Mouse (Mus musculus) ES-E14 (cell line): ENCODE data around the gene Gucy2d. TPM values are rescaled to one million over a fixed set of nuclear protein-coding genes. Genes with fewer than 3 reads are reported as not detected.

ENCODE experiments used
- DNase-seq: peaks from one replicate; pipeline ENCODE4 v3.0.0-alpha.2; 2013; ENCODE audit warnings: low read depth, low spot score
- H3K27ac ChIP-seq: 2 replicates; pipeline ENCODE4 v1.5.1; 2012; ENCODE audit warnings: low read depth, mild to moderate bottlenecking, low read length, moderate library complexity, mixed read lengths; ENCODE audit not compliant: poor library complexity, insufficient read depth, severe bottlenecking
- H3K36me3 ChIP-seq: 2 replicates; pipeline ENCODE4 v1.6.1; 2012; ENCODE audit warnings: mild to moderate bottlenecking, low read length, moderate library complexity, mixed read lengths; ENCODE audit not compliant: control insufficient read depth, poor library complexity, insufficient read depth, severe bottlenecking
- H3K4me1 ChIP-seq, 2 experiments: fragments of 150-350 bp in 1 of 2; sonication (generic) in 1 of 2; 2 replicates each; pipeline ENCODE4 v1.6.1; 2012; ENCODE audit warnings: low read length in 2 of 2, mild to moderate bottlenecking in 1 of 2, mixed read lengths in 1 of 2; ENCODE audit not compliant: control insufficient read depth in 2 of 2, insufficient read depth in 2 of 2, poor library complexity in 1 of 2
- H3K4me3 ChIP-seq, 2 experiments: fragments of 150-350 bp in 1 of 2; sonication (generic) in 1 of 2; 2 replicates each; pipeline ENCODE4 v1.5.1; 2012; ENCODE audit warnings: low read length in 2 of 2, low read depth in 1 of 2, mild to moderate bottlenecking in 1 of 2, mixed read lengths in 1 of 2; ENCODE audit not compliant: insufficient read depth in 1 of 2, poor library complexity in 1 of 2, severe bottlenecking in 1 of 2
- H3K9ac ChIP-seq: 2 replicates; pipeline ENCODE4 v1.6.1; 2012; ENCODE audit warnings: low read depth, mild to moderate bottlenecking, low read length, mixed read lengths; ENCODE audit not compliant: poor library complexity, insufficient read depth, severe bottlenecking
- H3K9me3 ChIP-seq: fragments of 150-350 bp; sonication (generic); 2 replicates; pipeline ENCODE4 v1.6.1; 2012; ENCODE audit warnings: low read depth, mild to moderate bottlenecking, low read length; ENCODE audit not compliant: control insufficient read depth, insufficient read depth
- CHD2 ChIP-seq: IDR thresholded peaks from 2 replicates; pipeline ENCODE4 v1.6.1; 2014; ENCODE audit warnings: mild to moderate bottlenecking, low read depth, low read length, inconsistent platforms
- HCFC1 ChIP-seq: IDR thresholded peaks from 2 replicates; pipeline ENCODE4 v1.6.1; 2012; ENCODE audit warnings: low read length, inconsistent platforms, borderline replicate concordance; ENCODE audit not compliant: insufficient read depth
- MAFK ChIP-seq: IDR thresholded peaks from 2 replicates; pipeline ENCODE4 v1.6.1; 2014; ENCODE audit warnings: mild to moderate bottlenecking, low read depth, low read length, inconsistent platforms; ENCODE audit not compliant: insufficient read depth
- ZC3H11A ChIP-seq: IDR thresholded peaks from 2 replicates; pipeline ENCODE4 v1.6.1; 2012; ENCODE audit warnings: low read depth, mild to moderate bottlenecking, inconsistent platforms, low read length, borderline replicate concordance
- ZNF384 ChIP-seq: IDR thresholded peaks from 2 replicates; pipeline ENCODE4 v1.6.1; 2012; ENCODE audit warnings: low read depth, low read length, inconsistent platforms
- in situ Hi-C, 2 experiments: fragments of 600-800 bp; cut with MboI; formaldehyde crosslinking; loops; one replicate each; pipeline ENCODE4 v1.15.1; 2025; ENCODE audit warnings: low sequenced_read_pairs in 2 of 2, inconsistent platforms in 1 of 2; ENCODE audit not compliant: unreplicated experiment in 2 of 2
- total RNA-seq: library from RNA; depleted of rRNA; stranded (reverse); fragments of 300-350 nt; gene quantifications from 2 replicates; pipeline ENCODE4 v1.2.3, GENCODE M21; 2012

The Gucy2d gene
- total RNA-seq, 1 experiment: not detected

DNA sequence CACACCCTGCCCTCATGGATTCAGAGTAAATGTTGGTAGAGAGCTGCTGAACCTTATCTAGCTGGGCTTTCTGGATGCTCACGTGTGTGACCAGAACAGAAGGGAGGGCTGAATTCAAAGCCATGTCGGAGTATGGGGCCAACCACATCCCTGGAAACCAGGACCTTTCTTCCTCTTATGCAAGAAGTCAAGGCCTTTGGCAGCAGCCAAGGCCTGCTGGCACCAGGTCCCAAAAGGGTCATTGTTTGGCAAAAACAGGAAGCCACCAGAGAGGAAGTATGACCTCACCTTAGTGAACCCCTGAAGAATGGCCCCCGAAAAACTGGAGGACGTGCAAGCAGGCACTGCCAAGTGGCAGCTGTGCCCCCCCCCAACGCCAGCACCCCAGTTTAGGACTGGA, 82.4 kb downstream of the Gucy2d start:
- H3K9ac ChIP-seq: no peak overlapping the region
- no peaks in the 10 kb centered on the region for H3K9me3 ChIP-seq
- no peak overlapping the region for H3K4me3 ChIP-seq
- H3K36me3 ChIP-seq: no peaks in the 10 kb centered on the region
- H3K4me1 ChIP-seq: no peaks in the 10 kb centered on the region
- no peak for DNase-seq
- in situ Hi-C loops: no loop called here
- TF ChIP-seq CHD2: no peak
- no peak for TF ChIP-seq ZNF384
- TF ChIP-seq ZC3H11A: no peak
- no peak for TF ChIP-seq MAFK
- no peak for TF ChIP-seq HCFC1
- H3K27ac ChIP-seq: no peak overlapping the region

- no peaks in the 10 kb centered on the region for H3K4me1 ChIP-seq
- H3K4me3 ChIP-seq: no peak overlapping the region
- H3K36me3 ChIP-seq: no peaks in the 10 kb centered on the region
- no peak overlapping the region for H3K27ac ChIP-seq
- no peak for TF ChIP-seq ZNF384
- no peak for TF ChIP-seq ZC3H11A
- TF ChIP-seq CHD2: no peak
- no peak for TF ChIP-seq MAFK
- TF ChIP-seq HCFC1: no peak
- H3K9ac ChIP-seq: no peak overlapping the region
- DNase-seq: no peak
- in situ Hi-C loops: no loop called here
- H3K9me3 ChIP-seq: no peaks in the 10 kb centered on the region
These were observed 83.0 kb downstream of the Gucy2d start for GRCm38 (mm10) chr7:98523070-98523812.

GRCm38 (mm10) chr7:98523813-98524361, 83.7 kb downstream of the Gucy2d start:
- TF ChIP-seq HCFC1 (no peak), MAFK (no peak), CHD2 (no peak), ZC3H11A (no peak), ZNF384 (no peak)
- Histone ChIP-seq H3K9me3 (no peaks in the 10 kb centered on the region), H3K27ac (no peak overlapping the region), H3K4me3 (no peak overlapping the region), H3K36me3 (no peaks in the 10 kb centered on the region), H3K4me1 (no peaks in the 10 kb centered on the region), H3K9ac (no peak overlapping the region)
- in situ Hi-C loops: no loop called here
- no peak for DNase-seq

DNA sequence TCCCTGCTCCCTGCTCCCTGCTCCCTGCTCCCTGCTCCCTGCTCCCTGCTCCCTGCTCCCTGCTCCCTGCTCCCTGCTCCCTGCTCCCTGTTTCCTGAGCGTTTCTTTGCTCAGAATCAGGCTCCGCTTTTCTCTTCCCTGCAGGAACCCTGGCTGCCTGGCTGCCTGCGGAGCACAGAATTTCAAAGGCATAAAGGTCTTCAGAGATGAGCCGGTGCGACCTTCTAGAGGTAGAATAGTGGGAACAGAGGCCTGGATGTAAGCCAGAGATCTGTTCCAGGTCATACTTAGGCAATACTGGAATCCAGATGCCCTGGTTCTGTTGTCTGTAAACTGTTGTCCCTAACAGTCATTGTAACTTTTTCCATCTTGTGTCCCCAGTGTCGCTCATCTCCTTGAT, 84.2 kb downstream of the Gucy2d start:
- Histone ChIP-seq H3K9ac (no peak overlapping the region), H3K27ac (no peak overlapping the region), H3K36me3 (no peaks in the 10 kb centered on the region), H3K4me3 (no peak overlapping the region), H3K4me1 (no peaks in the 10 kb centered on the region), H3K9me3 (no peaks in the 10 kb centered on the region)
- TF ChIP-seq MAFK (no peak), ZNF384 (no peak), HCFC1 (no peak), ZC3H11A (no peak), CHD2 (no peak)
- in situ Hi-C loops: no loop called here
- DNase-seq: no peak
